Comparison of ENCODE assay signal across 20 mouse cellular contexts in the genomic region with DNA sequence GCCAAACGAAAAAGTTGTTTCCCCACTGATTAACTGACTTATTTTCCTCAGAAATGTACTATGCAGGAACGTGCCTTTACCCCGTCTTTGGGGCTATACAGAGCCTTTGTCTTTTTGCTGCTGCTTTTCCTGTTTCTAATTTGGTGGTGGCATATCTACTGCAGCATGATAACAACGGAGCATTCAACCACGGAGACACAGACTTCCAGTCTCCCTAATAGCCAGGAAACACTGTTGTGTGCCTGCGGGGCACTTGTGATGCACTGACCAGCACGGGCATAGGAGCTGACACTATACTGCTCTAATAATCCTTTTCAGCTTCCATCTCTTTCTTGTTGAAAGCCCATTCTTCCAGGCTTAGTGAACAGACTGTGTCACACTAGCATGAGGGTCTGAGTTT. TPM values are rescaled to one million over a fixed set of nuclear protein-coding genes. Genes with fewer than 3 reads are reported as not detected.
DNase-seq lines count a peak whose midpoint lies in the region; ATAC-seq lines count a peak whose summit lies in the region.
"Had no signal": no experiment of that assay in that cellular context is flagged by ENCODE, and none has a peak within 500 bp of the region (broad histone marks: within the 10 kb centered on the region; RNA-seq: fewer than 3 reads in every experiment).

No protein-coding gene starts in this region.

- 12% methylated on average over 7 of the region's 7 CpGs for WGBS in heart, embryonic 12.5 days
- WGBS in lung, embryonic 16.5 days, result 59% methylated on average over 7 of the region's 7 CpGs

- peak overlapping the region; percentile 34 for H3K4me2 ChIP-seq in heart, embryonic 12.5 days
- no peak overlapping the region for H3K4me2 ChIP-seq in lung, embryonic 16.5 days (ENCODE audit: low read depth, low read length)
- H3K4me2 ChIP-seq: embryonic facial prominence, embryonic 13.5 days; limb, embryonic 12.5 days; neural tube, embryonic 12.5 days had no signal

- no peak overlapping the region for H3K9ac ChIP-seq in heart, embryonic 12.5 days
- H3K9ac ChIP-seq in lung, embryonic 16.5 days (ENCODE audit: low read length), result no peak overlapping the region
- H3K9ac ChIP-seq: embryonic facial prominence, embryonic 13.5 days; forebrain, postnatal 0 days; limb, embryonic 12.5 days; neural tube, embryonic 12.5 days had no signal

- peak; percentile 66; the same call in 1 of the 2 replicates for ATAC-seq in heart, embryonic 12.5 days (ENCODE audit: insufficient number of reproducible peaks, low FRiP score)
- peak; percentile 31; the same call in 1 of the 2 replicates for ATAC-seq in lung, embryonic 16.5 days (ENCODE audit: low read depth)
- ATAC-seq: forebrain, postnatal 0 days; hindbrain, postnatal 0 days; Patski had no signal

- H3K27ac ChIP-seq in heart, embryonic 12.5 days (ENCODE audit: poor library complexity, severe bottlenecking), result 0 out of 2 replicates have a peak overlapping the region, but pooled peaks have one; percentile 32
- H3K27ac ChIP-seq in lung, embryonic 16.5 days (ENCODE audit: low read length), result no peak overlapping the region
- H3K27ac ChIP-seq: embryonic facial prominence, embryonic 13.5 days; hindbrain, postnatal 0 days; limb, embryonic 12.5 days; neural tube, embryonic 12.5 days had no signal

- H3K9me3 ChIP-seq in heart, embryonic 12.5 days (replicated peaks), result no peaks in the 10 kb centered on the region
- H3K9me3 ChIP-seq in lung, embryonic 16.5 days (ENCODE audit: control insufficient read depth, low read length), result no peaks in the 10 kb centered on the region
- H3K9me3 ChIP-seq: embryonic facial prominence, embryonic 13.5 days; limb, embryonic 12.5 days; neural tube, embryonic 12.5 days had no signal

- no peak for DNase-seq in heart, adult 8-10 months (ENCODE audit: low spot score)
- DNase-seq in lung, adult 18-20 months, result no peak
- DNase-seq in brain, adult 2 months (ENCODE audit: low read depth, low spot score), result peak; percentile 53
- peak; percentile 58 for DNase-seq in naive thymus-derived CD4-positive, alpha-beta T cell, adult 2 months (ENCODE audit: low read depth)
- no peak for DNase-seq in cerebellum, adult 18-20 months
- DNase-seq: adrenal gland, postnatal 14 days; cerebellum, adult 8-10 months; forebrain, postnatal 0 days; kidney, adult 18-20 months; kidney, postnatal 4 days; lung, postnatal 10 days; spleen, adult 18-20 months had no signal

- no peak overlapping the region; the same call in 1 of the 2 replicates for H3K4me3 ChIP-seq in heart, embryonic 12.5 days
- no peak overlapping the region for H3K4me3 ChIP-seq in lung, embryonic 16.5 days (ENCODE audit: low read length)
- H3K4me3 ChIP-seq: embryonic facial prominence, embryonic 13.5 days; limb, embryonic 12.5 days; neural tube, embryonic 12.5 days had no signal

- no peaks in the 10 kb centered on the region for H3K36me3 ChIP-seq in heart, embryonic 12.5 days
- H3K36me3 ChIP-seq in lung, embryonic 16.5 days (ENCODE audit: control insufficient read depth, insufficient read depth, low read length), result no peaks in the 10 kb centered on the region
- H3K36me3 ChIP-seq: embryonic facial prominence, embryonic 13.5 days; limb, embryonic 12.5 days; neural tube, embryonic 12.5 days had no signal

- H3K27me3 ChIP-seq in heart, embryonic 12.5 days (replicated peaks), result no peaks in the 10 kb centered on the region
- H3K27me3 ChIP-seq in lung, embryonic 16.5 days (ENCODE audit: control insufficient read depth, insufficient read depth, low read depth, low read length), result no peaks in the 10 kb centered on the region
- H3K27me3 ChIP-seq: embryonic facial prominence, embryonic 13.5 days; neural tube, embryonic 12.5 days; Patski had no signal

- peaks cover 58% of the 10 kb centered on the region for H3K4me1 ChIP-seq in heart, embryonic 12.5 days (replicated peaks)
- H3K4me1 ChIP-seq in lung, embryonic 16.5 days (replicated peaks; ENCODE audit: control insufficient read depth, insufficient read depth, low read length), result 0 out of 2 replicates have a peak, but pooled peaks cover 3% of the 10 kb centered on the region

RNA-seq across cellular contexts. Expression of a gene that starts 41.0 kb away (rescaled TPM):
- 8.6 TPM in 2 replicates for polyA plus RNA-seq in heart, embryonic 12.5 days (2016; fragmentation: Nextera tagmentation; extraction: Ambion mirVana)
- 1 to 10 TPM; 4.9 to 6.6 (median 5.9) TPM for total RNA-seq in heart, adult 8-10 months (2022)
- polyA plus RNA-seq in lung, embryonic 16.5 days (2015; fragmentation: Nextera tagmentation; extraction: Ambion mirVana), result 6.7 and 7.4 TPM in 2 replicates

RNA-seq across cellular contexts. Expression of a gene that starts 41.2 kb away (rescaled TPM):
- polyA plus RNA-seq in heart, embryonic 12.5 days (2016; fragmentation: Nextera tagmentation; extraction: Ambion mirVana), result 0.21 and 0.57 TPM in 2 replicates
- total RNA-seq in heart, adult 8-10 months (2022), result under 1 TPM in 1 of 4 experiments, not detected in 3; 0.19 TPM
- polyA plus RNA-seq in lung, embryonic 16.5 days (2015; fragmentation: Nextera tagmentation; extraction: Ambion mirVana), result 0.24 TPM in 1 of 2 replicates, not detected in the other
- total RNA-seq: gastrocnemius, adult 18-20 months had no signal

Comparison
In these comparisons a context has a peak if more than half of its experiments do, and no peak if none do; other contexts are left out.
1. DNase-seq: peak in brain, adult 2 months (single experiment) and naive thymus-derived CD4-positive, alpha-beta T cell, adult 2 months (single experiment); none in heart, adult 8-10 months (single experiment), lung, adult 18-20 months (0 of 2) and cerebellum, adult 18-20 months (0 of 2).